Mouse (Mus musculus) left cerebral cortex, postnatal 10 days (tissue): Measurements from ENCODE around the gene Vamp2. TPM values are rescaled to one million over a fixed set of nuclear protein-coding genes. Genes with fewer than 3 reads are reported as not detected.
A peak's percentile ranks its signal among the peaks of the same experiment; 100 is the strongest.

Experiments used
- DNase-seq, 2 experiments: peaks; one replicate each; pipeline ENCODE4 v3.0.0; 2021 to 2022; ENCODE audit warnings: low spot score in 2 of 2, mixed read lengths in 1 of 2; ENCODE audit errors: extremely low spot score in 1 of 2
- intact Hi-C: fragments of 180-260 bp; cut with DNase I; formaldehyde crosslinking; loops from one replicate; pipeline ENCODE4 v1.15.1; 2025
- total RNA-seq, 2 experiments: library from RNA; stranded (reverse); gene quantifications; 2 replicates each; pipeline ENCODE4 v1.2.3; 2021

Vamp2 gene
- total RNA-seq, 2 experiments from 2014 or later = 1,124 to 1,163 TPM

DNA sequence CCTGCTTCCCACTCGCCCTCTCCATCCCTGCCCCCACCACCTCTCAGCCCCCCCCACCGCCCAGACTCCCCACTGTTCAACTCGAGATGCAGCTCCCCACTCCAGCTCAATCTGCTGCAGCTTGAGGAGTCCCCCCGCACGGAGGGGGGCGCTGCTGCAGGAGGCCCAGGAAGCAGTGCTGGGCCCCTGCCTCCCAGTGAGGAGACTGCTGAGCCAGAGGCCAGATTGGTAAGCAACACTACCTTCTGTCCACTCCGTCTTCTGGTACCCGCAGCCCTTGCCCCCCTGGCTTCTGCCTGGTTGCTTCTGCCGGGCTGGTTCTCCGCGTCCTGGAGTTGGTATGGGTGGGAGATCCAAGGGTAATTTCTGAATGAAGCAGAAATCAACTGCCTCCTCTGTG lies 18.6 kb downstream of the Vamp2 start:
- intact Hi-C loops = no loop called here
- DNase-seq = no peak

DNA sequence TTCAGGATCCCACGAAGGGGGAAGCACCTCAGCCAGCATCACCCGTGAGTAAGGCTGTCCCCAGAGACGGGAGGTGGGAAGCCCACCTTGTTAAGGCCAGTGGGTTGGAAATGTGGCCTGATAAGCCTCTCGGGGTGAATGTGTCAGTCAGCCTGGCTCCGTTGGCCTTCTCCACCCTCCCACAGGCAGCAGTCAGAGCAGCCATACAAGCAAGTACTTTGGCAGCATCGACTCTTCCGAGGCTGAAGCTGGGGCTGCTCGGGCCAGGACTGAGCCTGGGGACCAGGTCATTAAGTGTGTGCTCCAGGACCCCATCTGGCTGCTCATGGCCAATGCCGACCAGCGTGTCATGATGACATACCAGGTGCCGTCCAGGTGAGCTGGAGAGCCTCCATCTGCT lies 19.4 kb downstream of the Vamp2 start:
- intact Hi-C loops = no loop called here
- DNase-seq = no peak

DNA sequence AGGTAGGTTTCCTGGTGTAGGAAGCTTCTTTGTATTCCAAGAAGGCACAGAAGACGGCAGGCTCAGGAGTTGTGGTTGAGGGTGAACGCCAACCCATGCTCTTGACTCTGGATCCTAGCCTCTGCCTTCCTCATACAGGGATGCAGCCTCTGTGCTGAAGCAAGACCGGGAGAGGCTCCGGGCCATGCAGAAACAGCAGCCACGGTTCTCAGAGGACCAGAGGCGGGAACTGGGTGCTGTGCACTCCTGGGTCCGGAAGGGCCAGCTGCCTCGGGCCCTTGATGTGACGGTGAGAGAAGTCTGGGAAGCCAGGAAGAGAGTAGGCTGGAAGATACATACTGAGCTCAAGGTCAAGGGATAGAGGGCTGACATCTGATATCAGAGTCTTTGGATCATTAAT lies 19.9 kb downstream of the Vamp2 start:
- DNase-seq = no peak
- intact Hi-C loops = no loop called here

DNA sequence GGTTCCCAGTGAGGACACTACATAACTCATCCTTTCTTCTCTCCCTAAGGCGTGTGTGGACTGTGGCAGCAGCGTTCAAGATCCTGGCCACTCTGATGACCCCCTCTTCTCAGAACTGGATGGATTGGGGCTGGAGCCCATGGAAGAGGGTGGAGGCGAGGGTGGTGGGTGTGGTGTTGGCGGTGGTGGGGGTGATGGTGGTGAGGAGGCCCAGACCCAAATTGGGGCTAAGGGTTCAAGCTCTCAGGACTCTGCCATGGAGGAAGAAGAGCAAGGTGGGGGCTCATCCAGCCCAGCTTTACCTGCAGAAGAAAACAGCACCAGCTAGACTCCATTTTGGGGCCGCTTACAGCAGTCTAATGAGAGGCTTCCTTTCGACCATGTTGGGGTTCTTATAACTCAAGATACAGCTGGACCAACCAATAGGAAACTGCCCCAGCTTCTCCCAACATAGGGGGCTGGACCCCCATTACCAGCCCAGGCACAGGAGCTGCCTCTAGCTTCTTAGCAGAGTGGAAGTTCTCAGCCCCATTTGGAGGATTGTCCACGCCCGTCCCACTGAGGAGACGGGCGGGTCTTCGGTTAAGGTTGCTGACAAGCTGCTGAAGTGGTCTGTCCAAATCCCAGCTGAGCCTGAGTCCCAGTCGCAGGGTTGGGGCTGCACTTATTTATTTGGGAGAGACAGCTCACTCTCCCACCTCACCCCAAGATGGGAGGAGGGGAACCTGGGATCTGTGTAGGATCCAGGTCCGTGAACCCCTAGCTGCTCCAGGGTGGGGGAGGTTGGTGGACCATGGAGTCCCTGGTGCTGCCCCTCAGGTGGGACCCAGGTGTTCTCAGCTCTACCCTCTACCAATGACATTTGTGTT lies 21.0 kb downstream of the Vamp2 start:
- no peak for DNase-seq
- intact Hi-C loops = no loop called here

DNA sequence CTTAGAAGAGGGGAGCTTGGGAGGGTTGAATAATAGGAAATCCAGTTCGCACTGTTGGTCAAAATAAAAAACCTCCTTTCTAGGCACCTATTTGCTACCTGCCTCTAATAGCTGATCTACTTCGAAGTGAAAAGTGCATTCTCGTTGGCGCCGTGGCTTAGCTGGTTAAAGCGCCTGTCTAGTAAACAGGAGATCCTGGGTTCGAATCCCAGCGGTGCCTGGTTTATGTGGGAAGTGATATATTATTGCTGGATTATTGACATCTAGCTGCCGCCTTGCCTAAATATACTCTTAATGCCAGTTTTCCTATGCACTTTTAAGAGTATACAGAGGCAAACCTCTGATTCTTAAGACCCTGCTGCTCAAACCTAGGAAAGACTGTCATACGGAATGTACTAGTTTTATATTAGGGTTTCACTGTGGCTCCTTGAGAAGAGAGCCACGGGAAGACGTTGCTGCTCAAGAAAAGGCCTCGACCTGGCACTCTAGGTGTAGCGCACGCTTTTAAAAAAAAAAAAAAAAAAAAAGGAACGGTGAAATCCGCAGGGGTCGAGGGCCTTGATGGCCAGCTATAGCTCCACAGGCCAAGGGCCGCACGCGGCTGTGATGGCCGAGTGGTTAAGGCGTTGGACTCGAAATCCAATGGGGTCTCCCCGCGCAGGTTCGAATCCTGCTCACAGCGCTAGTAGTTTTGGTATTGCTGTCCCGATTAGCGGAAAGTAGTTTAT lies 22.2 kb downstream of the Vamp2 start:
- intact Hi-C loops = no loop called here
- DNase-seq = peak; percentile 88 to 92

DNA sequence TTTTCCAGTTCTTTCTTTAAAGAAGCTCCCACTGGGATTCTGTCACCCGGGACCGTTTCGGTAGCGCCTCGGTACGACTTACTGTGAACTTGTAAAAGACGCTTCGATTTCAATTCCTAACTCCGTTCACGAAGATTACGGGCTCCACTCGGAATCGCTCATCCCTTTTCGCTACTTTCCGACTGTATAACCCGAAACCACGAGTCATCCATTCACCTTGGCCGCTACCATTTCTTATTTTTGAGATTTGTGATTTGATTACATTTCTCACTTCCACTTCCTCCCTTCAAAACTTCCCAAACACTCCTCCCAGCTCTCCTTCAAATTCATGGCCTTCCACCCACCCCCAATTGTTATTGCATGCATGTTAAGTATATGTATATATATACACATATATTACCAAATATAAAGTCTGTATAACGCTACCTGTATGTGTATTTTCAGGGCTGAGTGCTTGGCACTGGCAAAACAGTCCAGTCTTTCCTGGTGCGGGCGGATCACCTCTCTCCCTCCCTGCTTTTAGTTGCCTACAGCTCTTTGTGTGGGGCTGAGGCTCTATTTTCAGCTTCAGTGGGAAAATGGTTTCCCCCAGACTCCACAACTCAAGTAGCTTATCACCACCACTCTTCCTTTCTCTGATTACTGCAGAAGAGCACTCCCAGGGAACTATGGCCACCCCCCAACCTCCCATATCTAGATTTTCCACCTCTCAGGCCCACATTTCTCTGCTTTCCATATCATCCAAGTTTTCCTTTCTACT lies 22.9 kb downstream of the Vamp2 start:
- intact Hi-C loops = no loop called here

DNA sequence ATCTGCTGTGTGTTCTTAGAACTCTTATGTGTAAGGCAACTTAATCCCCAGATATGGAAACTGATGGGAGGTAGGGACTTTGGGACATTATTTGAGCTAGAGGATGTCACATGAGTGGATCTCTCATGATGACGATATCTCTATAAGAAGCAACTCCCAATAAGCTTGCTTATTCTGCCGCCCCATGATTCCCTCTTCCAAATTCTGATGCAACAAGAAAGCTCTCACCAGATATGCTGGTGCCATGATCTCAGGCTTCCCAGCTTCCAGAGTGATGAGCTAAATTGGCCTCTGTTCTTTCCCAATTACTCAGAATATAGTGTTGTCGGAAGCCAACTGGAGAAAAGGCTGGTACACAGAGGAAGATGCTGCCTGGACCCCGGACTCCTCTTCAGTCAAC lies 23.6 kb downstream of the Vamp2 start:
- intact Hi-C loops = no loop called here
- DNase-seq = no peak

More for the DNA sequence above, 22.9 kb downstream of the Vamp2 start:
- DNase-seq = no peak

DNA sequence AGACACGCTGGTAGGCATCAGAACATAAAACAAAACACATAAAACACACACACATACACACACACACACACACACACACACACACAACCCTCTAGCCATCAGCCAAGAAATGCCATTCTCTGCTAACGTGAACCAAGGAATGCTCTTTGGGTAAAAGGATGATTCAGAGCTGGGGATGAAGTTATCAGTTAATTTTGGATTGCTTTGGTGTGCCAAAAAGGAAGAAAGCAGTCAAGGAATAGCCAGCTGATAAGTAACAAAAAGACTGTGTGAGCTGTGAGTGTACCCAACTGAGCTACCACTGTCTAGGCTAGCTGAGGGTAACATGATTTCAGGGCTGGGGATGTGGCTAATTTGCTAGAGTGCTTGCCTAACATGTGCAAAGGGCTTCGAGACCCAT lies 25.7 kb downstream of the Vamp2 start:
- no peak for DNase-seq
- intact Hi-C loops = no loop called here

DNA sequence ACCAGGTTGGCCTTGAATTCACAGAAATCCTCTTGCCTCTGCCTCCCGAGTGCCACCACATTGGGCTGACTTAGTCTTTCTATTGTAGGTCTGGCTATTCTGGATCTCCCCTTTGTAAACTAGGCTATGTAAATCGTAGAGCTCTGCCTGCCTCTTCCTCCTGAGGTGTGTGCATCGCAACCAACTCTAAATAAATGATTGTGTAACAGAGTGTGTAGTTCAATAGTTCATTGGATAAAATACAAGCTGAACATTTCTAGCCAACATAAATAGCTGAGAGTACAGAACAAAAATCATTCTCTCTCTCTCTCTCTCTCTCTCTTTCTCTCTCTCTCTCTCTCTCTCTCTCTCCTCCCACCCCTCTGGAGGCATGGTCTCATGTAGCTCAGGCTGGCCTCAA lies 26.3 kb downstream of the Vamp2 start:
- DNase-seq = no peak
- intact Hi-C loops = no loop called here

DNA sequence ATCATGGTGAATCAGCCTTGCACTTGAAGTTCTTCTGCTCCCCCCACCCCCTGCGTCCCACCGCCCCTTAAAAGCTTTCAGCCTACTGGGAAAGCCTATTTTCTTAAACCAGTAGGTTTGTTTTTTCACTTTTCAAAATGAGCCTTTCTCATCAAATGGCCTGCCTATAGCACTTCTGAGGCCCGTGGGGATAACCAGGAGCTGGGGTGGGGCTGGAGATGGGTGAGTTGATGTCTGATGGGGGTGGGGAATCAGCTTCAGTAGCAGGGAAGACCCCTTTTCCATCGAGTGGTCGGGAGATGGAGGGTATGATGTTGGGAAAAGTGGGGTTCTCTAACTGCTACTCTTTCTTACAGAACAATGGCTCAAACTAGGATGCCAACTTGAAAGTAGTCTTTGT lies 28.6 kb downstream of the Vamp2 start:
- DNase-seq = peak in 1 of 2 experiments; percentile 13
- intact Hi-C loops = no loop called here

DNA sequence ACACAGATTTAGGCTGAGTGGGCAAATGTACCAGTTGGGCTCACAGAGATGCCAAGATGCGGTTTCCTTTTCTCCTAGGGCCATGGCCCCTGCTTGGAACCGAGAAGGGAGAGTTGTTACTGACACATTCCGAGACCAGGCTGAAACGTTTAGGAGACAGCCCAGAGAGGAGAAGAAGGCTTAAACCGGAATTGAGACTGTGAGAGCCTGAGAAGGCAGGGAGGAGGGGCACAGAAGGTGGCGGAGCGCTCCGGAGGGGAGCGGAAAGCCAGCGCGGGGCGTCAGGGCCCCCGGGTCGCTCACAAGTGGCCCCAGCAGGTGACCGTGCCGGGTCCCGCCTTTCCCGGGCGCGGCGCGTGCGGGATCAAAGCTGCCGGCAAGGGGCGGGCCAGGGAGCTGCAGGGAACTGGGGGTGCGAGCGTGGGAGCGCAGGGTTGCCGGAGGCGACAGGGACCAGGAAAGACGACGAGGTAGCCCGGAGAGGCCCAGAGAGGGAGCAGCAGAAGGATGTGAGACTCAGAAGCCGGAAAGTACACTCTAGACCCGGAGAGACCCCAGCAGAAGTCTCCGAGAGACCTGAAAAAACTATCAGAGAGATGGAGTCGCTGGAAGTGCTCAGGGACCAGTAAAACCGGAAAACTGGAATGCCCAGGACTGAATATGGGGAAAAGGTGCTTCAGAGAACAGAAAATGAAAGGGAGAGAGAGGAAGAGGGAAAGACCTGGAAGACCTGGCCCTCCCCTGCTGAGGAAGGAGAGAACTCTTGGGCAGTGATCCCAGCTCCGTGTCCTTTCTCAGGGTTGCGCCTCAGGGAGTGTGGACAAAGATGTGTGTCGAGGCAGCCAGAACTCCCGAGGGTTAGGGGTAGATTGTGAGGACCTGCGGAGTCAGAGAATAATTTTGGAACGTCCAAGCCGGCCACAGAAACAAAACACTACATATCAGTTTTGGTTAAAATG lies 29.7 kb downstream of the Vamp2 start:
- DNase-seq = peak in 1 of 2 experiments; percentile 82
- intact Hi-C loops = no loop called here

DNA sequence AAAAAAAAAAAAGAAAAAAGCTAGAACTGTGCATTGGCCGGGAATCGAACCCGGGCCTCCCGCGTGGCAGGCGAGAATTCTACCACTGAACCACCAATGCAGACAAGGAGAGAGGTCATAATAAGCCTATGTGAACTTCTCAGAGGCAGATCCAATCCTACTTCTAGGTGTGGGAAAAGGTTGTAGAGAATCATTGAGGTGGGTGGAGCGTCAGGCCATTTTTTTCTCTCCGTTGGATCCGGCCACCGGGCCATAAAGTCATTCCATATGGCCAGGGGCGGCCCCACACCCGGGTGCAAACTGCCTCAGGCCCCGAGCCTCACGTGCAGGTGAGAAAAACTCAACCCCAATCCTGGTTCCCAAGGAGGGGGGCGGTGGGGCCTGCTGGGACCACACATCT lies 30.5 kb downstream of the Vamp2 start:
- intact Hi-C loops = no loop called here
- peak; percentile 69 to 82 for DNase-seq

DNA sequence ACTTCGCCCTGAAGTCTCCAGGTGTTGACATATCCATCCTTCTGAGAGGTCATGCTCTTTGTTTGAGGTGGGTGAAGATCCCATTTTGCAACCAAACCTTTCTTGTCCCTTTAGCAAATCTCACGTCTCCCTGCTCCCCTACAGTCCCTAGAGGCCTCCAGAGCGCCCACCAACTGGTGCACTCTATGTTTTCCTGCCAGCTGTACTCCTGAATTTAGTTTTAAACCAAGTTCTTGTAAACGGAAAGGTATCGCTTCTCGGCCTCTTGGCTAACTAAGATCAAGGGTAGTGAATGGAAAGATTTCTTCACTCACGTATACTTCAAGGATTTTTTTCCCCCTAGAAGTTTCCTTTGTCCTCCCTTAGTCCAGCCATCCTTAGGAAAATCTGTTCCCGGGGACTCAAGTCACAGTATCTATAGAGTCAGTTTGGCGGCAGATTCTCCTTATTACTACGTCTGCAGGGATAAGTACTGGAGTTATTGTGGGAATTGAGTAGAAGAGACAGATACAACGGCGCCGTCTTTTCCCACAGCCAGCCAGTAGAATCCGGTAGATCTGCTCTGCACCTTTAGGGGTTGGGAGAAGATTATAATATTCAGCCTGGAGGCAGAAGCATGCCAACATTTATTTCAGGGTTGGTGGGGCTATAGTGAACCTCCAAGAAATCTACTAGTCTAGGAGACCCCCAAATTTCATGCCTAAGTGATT lies 31.3 kb downstream of the Vamp2 start:
- intact Hi-C loops = no loop called here
- no peak for DNase-seq

DNA sequence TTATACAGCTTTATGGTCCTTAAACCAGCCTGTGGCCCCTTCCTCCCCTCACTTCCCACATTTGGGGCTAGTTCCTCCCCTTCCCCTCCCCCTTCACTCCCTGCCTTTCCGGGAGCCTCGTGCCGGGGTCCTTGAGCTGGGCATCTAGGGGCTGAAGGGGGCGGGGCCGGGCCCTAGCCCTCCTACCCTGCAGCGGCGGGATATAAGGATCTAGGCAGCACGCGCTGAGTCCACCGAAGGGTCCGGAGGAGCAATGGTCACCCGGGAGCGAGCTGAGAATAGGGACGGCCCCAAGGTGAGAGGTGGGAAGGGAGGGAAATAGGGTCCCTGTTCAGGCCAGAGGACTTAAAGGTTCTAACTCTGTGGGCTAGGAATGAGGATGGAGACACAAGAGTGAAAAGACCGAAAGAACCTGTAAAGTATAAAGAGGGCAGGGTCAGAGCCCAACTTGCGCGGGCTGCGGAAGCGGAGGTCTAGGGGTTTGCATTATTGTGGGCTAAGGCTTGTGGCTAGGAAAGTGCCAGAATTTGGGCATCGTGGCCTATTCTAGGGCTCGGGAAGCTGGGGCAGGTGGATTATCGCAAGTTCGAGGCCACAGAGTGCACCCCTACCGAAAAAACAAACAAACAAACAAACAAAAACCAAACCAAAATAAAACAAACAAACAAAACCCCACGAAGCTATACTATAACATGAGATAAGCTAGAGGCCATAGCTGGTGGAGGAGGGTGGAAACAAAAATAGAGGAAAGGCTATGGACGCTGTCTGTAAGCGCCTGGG lies 32.1 kb downstream of the Vamp2 start, which contains the start of gene Hes7:
Hes7 (plus strand) TSS at position 184 of the 780 bp plus-strand sequence.
- intact Hi-C loops = no loop called here
- DNase-seq = peak in 1 of 2 experiments; percentile 55

DNA sequence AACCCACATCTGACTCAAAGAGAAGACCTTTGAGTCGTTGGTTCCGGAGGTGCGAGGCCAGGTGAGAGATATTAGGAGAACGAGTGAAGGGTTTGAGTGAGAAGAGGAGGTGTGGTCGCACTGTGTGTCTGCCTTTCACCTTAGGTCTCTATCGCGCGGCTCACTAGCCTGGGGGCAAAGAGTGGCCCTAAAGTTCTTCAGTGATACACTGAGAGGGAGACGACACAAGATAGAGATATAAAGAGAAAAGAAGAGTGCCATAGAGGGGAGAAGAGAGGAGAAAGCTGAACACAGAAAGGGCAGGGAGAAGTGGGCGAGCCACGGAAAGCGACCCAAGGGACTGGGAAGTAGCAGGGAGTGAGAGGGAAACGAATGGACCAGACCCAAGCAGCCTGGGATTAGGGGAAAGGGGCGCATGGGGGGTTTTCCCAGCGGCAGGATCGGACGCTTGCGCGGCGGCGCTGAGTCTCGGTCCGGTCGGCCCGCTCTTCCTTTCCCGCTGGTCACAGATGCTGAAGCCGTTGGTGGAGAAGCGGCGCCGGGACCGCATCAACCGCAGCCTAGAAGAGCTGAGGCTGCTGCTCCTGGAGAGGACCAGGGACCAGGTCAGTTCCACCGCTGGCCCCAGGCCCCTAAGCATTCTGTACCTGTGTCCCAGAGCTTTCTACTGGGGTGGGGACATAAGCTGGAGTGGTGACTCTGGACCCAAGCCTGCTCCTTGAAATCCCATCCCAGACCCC lies 32.9 kb downstream of the Vamp2 start:
- peak in 1 of 2 experiments; percentile 49 for DNase-seq
- intact Hi-C loops = no loop called here

DNA sequence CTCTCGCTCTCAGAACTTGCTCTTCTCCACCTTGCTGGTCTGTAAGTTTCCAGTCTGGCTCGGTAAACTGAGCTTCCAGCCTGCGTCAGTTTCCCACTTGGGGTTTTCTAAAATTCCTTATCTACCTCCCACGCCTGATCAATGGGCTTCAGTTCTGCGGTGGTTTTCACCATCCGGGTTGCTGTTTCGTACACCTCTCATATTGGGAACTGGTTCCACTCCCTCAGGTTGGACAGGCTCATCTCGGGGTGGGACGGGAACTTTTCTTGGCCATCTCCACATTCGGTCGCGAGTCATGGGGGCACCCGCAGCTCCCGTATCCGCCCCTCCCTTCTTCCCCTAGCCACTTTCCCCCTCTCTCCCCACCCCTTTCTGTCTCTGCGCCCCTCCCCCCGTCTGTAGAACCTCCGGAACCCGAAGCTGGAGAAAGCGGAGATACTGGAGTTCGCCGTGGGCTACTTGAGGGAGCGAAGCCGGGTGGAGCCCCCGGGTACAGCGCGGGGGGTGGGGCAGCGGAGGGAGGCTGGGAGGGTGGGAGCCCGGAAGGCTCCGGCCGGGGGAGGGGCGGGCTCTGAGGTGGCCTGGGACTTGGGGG lies 33.5 kb downstream of the Vamp2 start:
- peak in 1 of 2 experiments; percentile 81 for DNase-seq
- intact Hi-C loops = no loop called here
